Mouse (Mus musculus) testis, adult 2 months (tissue): ENCODE measurements at regions not wholly inside any gene's neighbourhood (a gene's known extent, or its start where the extent isn't known, plus 50 kb on each side); places are given as distances from the start of the nearest gene placed in this dataset.

Experiments used
- H3K27ac ChIP-seq: fragments of 200-500 bp; 2 replicates; pipeline ENCODE4 v1.5.1; 2012; ENCODE audit warnings: low read depth, low read length; ENCODE audit not compliant: control insufficient read depth, insufficient read depth
- H3K27me3 ChIP-seq: fragments of 200-500 bp; 2 replicates; pipeline ENCODE4 v1.6.1; 2012; ENCODE audit warnings: mild to moderate bottlenecking, low read length, moderate library complexity; ENCODE audit not compliant: control insufficient read depth, insufficient read depth
- H3K36me3 ChIP-seq: fragments of 200-500 bp; 2 replicates; pipeline ENCODE4 v1.6.1; 2012; ENCODE audit warnings: mild to moderate bottlenecking, low read length; ENCODE audit not compliant: control insufficient read depth, insufficient read depth
- H3K4me1 ChIP-seq: fragments of 200-500 bp; 2 replicates; pipeline ENCODE4 v1.6.1; 2012; ENCODE audit warnings: low read length; ENCODE audit not compliant: control insufficient read depth, insufficient read depth
- H3K4me3 ChIP-seq: fragments of 200-500 bp; 2 replicates; pipeline ENCODE4 v1.5.1; 2012; ENCODE audit warnings: low read depth, mild to moderate bottlenecking, low read length, moderate library complexity, mixed read lengths; ENCODE audit not compliant: control insufficient read depth
- CTCF ChIP-seq: fragments of 200-500 bp; IDR thresholded peaks from 2 replicates; pipeline ENCODE4 v1.5.1; 2012; ENCODE audit warnings: low read depth, mild to moderate bottlenecking, inconsistent platforms, low read length, moderate library complexity; ENCODE audit not compliant: control insufficient read depth, insufficient read depth, insufficient replicate concordance
- POLR2A ChIP-seq: fragments of 200-500 bp; IDR thresholded peaks from 2 replicates; pipeline ENCODE4 v1.6.1; 2012; ENCODE audit warnings: low read depth, mild to moderate bottlenecking, inconsistent platforms, low read length, moderate library complexity; ENCODE audit not compliant: control insufficient read depth

GRCm38 (mm10) chr3:57921071-57921882, 73.4 kb upstream of the Pfn2 start:
- H3K27me3 ChIP-seq: no peaks in the 10 kb centered on the region
- no peaks in the 10 kb centered on the region for H3K36me3 ChIP-seq
- H3K4me1 ChIP-seq: no peaks in the 10 kb centered on the region
- H3K4me3 ChIP-seq: no peak overlapping the region
- no peak overlapping the region for H3K27ac ChIP-seq
- TF ChIP-seq POLR2A (no peak), CTCF (no peak)

GRCm38 (mm10) chr3:57923061-57923460, 75.2 kb upstream of the Pfn2 start:
- no peak for TF ChIP-seq CTCF
- no peak for TF ChIP-seq POLR2A
- Histone ChIP-seq H3K27ac (no peak overlapping the region), H3K4me1 (no peaks in the 10 kb centered on the region), H3K36me3 (no peaks in the 10 kb centered on the region), H3K4me3 (no peak overlapping the region), H3K27me3 (no peaks in the 10 kb centered on the region)

- Histone ChIP-seq H3K27ac (no peak overlapping the region), H3K36me3 (no peaks in the 10 kb centered on the region), H3K4me3 (no peak overlapping the region), H3K4me1 (no peaks in the 10 kb centered on the region), H3K27me3 (no peaks in the 10 kb centered on the region)
- TF ChIP-seq CTCF: no peak
- no peak for TF ChIP-seq POLR2A
Measured at GRCm38 (mm10) chr3:57932657-57933539, 85.0 kb upstream of the Pfn2 start.

- H3K36me3 ChIP-seq: no peaks in the 10 kb centered on the region
- no peak for TF ChIP-seq CTCF
- no peak for TF ChIP-seq POLR2A
Measured at GRCm38 (mm10) chr3:57935042-57935610, 87.2 kb upstream of the Pfn2 start.

GRCm38 (mm10) chr3:57940504-57941381, 92.9 kb upstream of the Pfn2 start:
- no peak for TF ChIP-seq POLR2A
- TF ChIP-seq CTCF: no peak
- Histone ChIP-seq H3K36me3 (no peaks in the 10 kb centered on the region), H3K4me1 (no peaks in the 10 kb centered on the region), H3K27ac (no peak overlapping the region), H3K4me3 (no peak overlapping the region), H3K27me3 (no peaks in the 10 kb centered on the region)

More at GRCm38 (mm10) chr3:57935042-57935610, 87.2 kb upstream of the Pfn2 start:
- Histone ChIP-seq H3K27me3 (no peaks in the 10 kb centered on the region), H3K4me1 (no peaks in the 10 kb centered on the region), H3K27ac (no peak overlapping the region), H3K4me3 (no peak overlapping the region)

- no peaks in the 10 kb centered on the region for H3K4me1 ChIP-seq
- TF ChIP-seq POLR2A (no peak), CTCF (no peak)
- no peak overlapping the region for H3K4me3 ChIP-seq
- no peaks in the 10 kb centered on the region for H3K27me3 ChIP-seq
- H3K36me3 ChIP-seq: no peaks in the 10 kb centered on the region
- no peak overlapping the region for H3K27ac ChIP-seq
Measured at GRCm38 (mm10) chr3:57944698-57945097, 96.8 kb upstream of the Pfn2 start.
